Mouse (Mus musculus): Measurements from ENCODE around the gene Sgcg. TPM values are rescaled to one million over a fixed set of nuclear protein-coding genes. Genes with fewer than 3 reads are reported as not detected.

Sgcg gene
- 100 to 1,000 TPM; 181 to 202 TPM for total RNA-seq (2021)
- long read RNA-seq, experiment 1, transcript Sgcg-201 (8 exons, 3,515 nt): major isoform, 195 of 229 reads
- long read RNA-seq, experiment 1, partial matches to known transcripts: 14 of 229 reads
- long read RNA-seq, experiment 1, other reads (novel, unspliced or antisense): 20 of 229 reads
- long read RNA-seq, experiment 2, transcript Sgcg-201 (8 exons, 3,515 nt): major isoform, 117 of 149 reads
- long read RNA-seq, experiment 2, partial matches to known transcripts: 10 of 149 reads
- long read RNA-seq, experiment 2, other reads (novel, unspliced or antisense): 22 of 149 reads

GRCm38 (mm10) chr14:61258352-61258751 lies at the start of gene Sgcg:
TSS of gene Sgcg (minus strand) at chr14:61258490.
- DNase-seq: peak; percentile 75 to 83

GRCm38 (mm10) chr14:61303969-61304609 lies 45.8 kb upstream of the Sgcg start:
- DNase-seq: no peak

- DNase-seq: no peak
These were observed 44.1 kb upstream of the Sgcg start for GRCm38 (mm10) chr14:61302428-61302827.

GRCm38 (mm10) chr14:61301323-61301722 lies 43.0 kb upstream of the Sgcg start:
- DNase-seq: no peak

GRCm38 (mm10) chr14:61299810-61300209 lies 41.5 kb upstream of the Sgcg start:
- no peak for DNase-seq

- DNase-seq: peak; percentile 46 to 78
These were observed 36.4 kb upstream of the Sgcg start for GRCm38 (mm10) chr14:61294738-61295079.

- peak; percentile 65 to 85 for DNase-seq
These were observed 35.8 kb upstream of the Sgcg start for GRCm38 (mm10) chr14:61293884-61294737.

- peak in 1 of 2 experiments; percentile 11 for DNase-seq
These were observed 32.4 kb upstream of the Sgcg start for GRCm38 (mm10) chr14:61290664-61291063.

GRCm38 (mm10) chr14:61288606-61289286 lies 30.5 kb upstream of the Sgcg start:
- no peak for DNase-seq

- DNase-seq: peak in 1 of 2 experiments; percentile 31
These were observed 20.5 kb upstream of the Sgcg start for GRCm38 (mm10) chr14:61278676-61279300.

GRCm38 (mm10) chr14:61277285-61277684 lies 19.0 kb upstream of the Sgcg start:
- DNase-seq: peak; percentile 13 to 68

GRCm38 (mm10) chr14:61274414-61275198 lies 16.3 kb upstream of the Sgcg start:
- DNase-seq: no peak

GRCm38 (mm10) chr14:61267908-61268475 lies 9.7 kb upstream of the Sgcg start:
- DNase-seq: peak; percentile 51 to 70

GRCm38 (mm10) chr14:61259084-61259483 lies 794 bp upstream of the Sgcg start:
- no peak for DNase-seq

GRCm38 (mm10) chr14:61252596-61253388 lies 5.5 kb downstream of the Sgcg start:
- DNase-seq: peak; percentile 63 to 64

GRCm38 (mm10) chr14:61246444-61246843 lies 11.8 kb downstream of the Sgcg start:
- peak; percentile 42 to 48 for DNase-seq

GRCm38 (mm10) chr14:61242611-61243010 lies 15.7 kb downstream of the Sgcg start:
- DNase-seq: no peak

- DNase-seq: no peak
These were observed 19.5 kb downstream of the Sgcg start for GRCm38 (mm10) chr14:61238751-61239150.

- DNase-seq: no peak
These were observed 21.1 kb downstream of the Sgcg start for GRCm38 (mm10) chr14:61237101-61237654.

Data from heart, adult 18-20 months (tissue).